Mouse (Mus musculus) hindbrain, embryonic 13.5 days (tissue): Measurements from ENCODE around the gene Crim1. TPM values are rescaled to one million over a fixed set of nuclear protein-coding genes. Genes with fewer than 3 reads are reported as not detected.

ENCODE experiments used
- ATAC-seq: fragments of 200-750 bp; cut with Nextera tagmentation; 2 replicates; pipeline ENCODE4 v1.8.0; 2017; ENCODE audit warnings: moderate TSS enrichment; ENCODE audit not compliant: low FRiP score
- H3K27ac ChIP-seq: fragments of 300-500 bp; sonication (generic); 2 replicates; pipeline ENCODE4 v1.5.1; 2015; ENCODE audit warnings: inconsistent platforms, mild to moderate bottlenecking, moderate library complexity
- H3K27me3 ChIP-seq: fragments of 300-500 bp; sonication (generic); 2 replicates; pipeline ENCODE4 v1.6.1; 2015; ENCODE audit warnings: mild to moderate bottlenecking, inconsistent platforms
- H3K36me3 ChIP-seq: fragments of 300-500 bp; sonication (generic); 2 replicates; pipeline ENCODE4 v1.6.1; 2015; ENCODE audit warnings: mild to moderate bottlenecking, inconsistent platforms
- H3K4me1 ChIP-seq: fragments of 300-500 bp; sonication (generic); replicated peaks from 2 replicates; pipeline ENCODE4 v1.6.1; 2015; ENCODE audit warnings: inconsistent platforms
- H3K4me2 ChIP-seq: fragments of 300-500 bp; sonication (generic); 2 replicates; pipeline ENCODE4 v1.6.1; 2015; ENCODE audit warnings: inconsistent platforms, mild to moderate bottlenecking, moderate library complexity
- H3K4me3 ChIP-seq: fragments of 300-500 bp; sonication (generic); 2 replicates; pipeline ENCODE4 v1.5.1; 2015; ENCODE audit warnings: mild to moderate bottlenecking, inconsistent platforms
- H3K9ac ChIP-seq: fragments of 300-500 bp; sonication (generic); 2 replicates; pipeline ENCODE4 v1.6.1; 2015; ENCODE audit warnings: mild to moderate bottlenecking, inconsistent platforms
- H3K9me3 ChIP-seq: fragments of 300-500 bp; sonication (generic); 2 replicates; pipeline ENCODE4 v1.6.1; 2016; ENCODE audit warnings: inconsistent platforms
- WGBS: fragments of 180-500 bp; shearing (Covaris S2); methylation state at CpG from one replicate; pipeline ENCODE4 v1.1.7; 2015; 5-methylcytosine and 5-hydroxymethylcytosine counted together
- polyA plus RNA-seq: library from polyadenylated mRNA; unstranded; fragments of >200 nt; fragmentation: Nextera tagmentation; extraction: Ambion mirVana; gene quantifications from 2 replicates; pipeline ENCODE4 v1.2.1, GENCODE M21; 2015

Crim1 gene
- polyA plus RNA-seq, 1 experiment from 2014 or later, result 10.4 TPM

GRCm38 (mm10) chr17:78322369-78323335, 122.6 kb downstream of the Crim1 start:
- Histone ChIP-seq H3K27ac (0 out of 2 replicates have a peak overlapping the region, but pooled peaks have one; percentile 49), H3K4me2 (no peak overlapping the region), H3K4me3 (no peak overlapping the region), H3K9ac (no peak overlapping the region), H3K4me1 (0 out of 2 replicates have a peak, but pooled peaks cover 2% of the 10 kb centered on the region), H3K36me3 (peaks cover 3% of the 10 kb centered on the region; the same call in 1 of the 2 replicates), H3K9me3 (no peaks in the 10 kb centered on the region), H3K27me3 (no peaks in the 10 kb centered on the region)
- 63% methylated on average over 18 of the region's 18 CpGs for WGBS
- no peak for ATAC-seq

GRCm38 (mm10) chr17:78325761-78326332, 125.8 kb downstream of the Crim1 start:
- no peaks in the 10 kb centered on the region for H3K27me3 ChIP-seq
- no peaks in the 10 kb centered on the region for H3K9me3 ChIP-seq
- H3K4me1 ChIP-seq, result peaks cover 6% of the 10 kb centered on the region; the same call in 1 of the 2 replicates
- no peak overlapping the region for H3K9ac ChIP-seq
- no peaks in the 10 kb centered on the region for H3K36me3 ChIP-seq
- no peak for ATAC-seq
- H3K27ac ChIP-seq, result no peak overlapping the region
- H3K4me3 ChIP-seq, result no peak overlapping the region
- H3K4me2 ChIP-seq, result no peak overlapping the region
- WGBS, result 55% methylated on average over 7 of the region's 7 CpGs

- H3K27ac ChIP-seq, result no peak overlapping the region
- no peak for ATAC-seq
- no peaks in the 10 kb centered on the region for H3K36me3 ChIP-seq
- H3K4me2 ChIP-seq, result no peak overlapping the region
- no peak overlapping the region for H3K4me3 ChIP-seq
- H3K4me1 ChIP-seq, result peaks cover 6% of the 10 kb centered on the region; the same call in 1 of the 2 replicates
- WGBS, result 91% methylated on average over 2 of the region's 2 CpGs
- no peaks in the 10 kb centered on the region for H3K27me3 ChIP-seq
- no peaks in the 10 kb centered on the region for H3K9me3 ChIP-seq
- no peak overlapping the region for H3K9ac ChIP-seq
These were observed 126.3 kb downstream of the Crim1 start for GRCm38 (mm10) chr17:78326381-78326780.

- H3K9me3 ChIP-seq, result no peaks in the 10 kb centered on the region
- H3K4me3 ChIP-seq, result no peak overlapping the region
- peaks cover 6% of the 10 kb centered on the region; the same call in 1 of the 2 replicates for H3K4me1 ChIP-seq
- no peaks in the 10 kb centered on the region for H3K27me3 ChIP-seq
- no peak overlapping the region for H3K4me2 ChIP-seq
- H3K27ac ChIP-seq, result no peak overlapping the region
- WGBS, result 81% methylated on average over 4 of the region's 4 CpGs
- ATAC-seq, result no peak
- no peak overlapping the region for H3K9ac ChIP-seq
- H3K36me3 ChIP-seq, result no peaks in the 10 kb centered on the region
These were observed 127.1 kb downstream of the Crim1 start for GRCm38 (mm10) chr17:78327187-78327586.

GRCm38 (mm10) chr17:78328287-78328686, 128.2 kb downstream of the Crim1 start:
- H3K9me3 ChIP-seq, result no peaks in the 10 kb centered on the region
- H3K4me3 ChIP-seq, result no peak overlapping the region
- H3K27ac ChIP-seq, result no peak overlapping the region
- no peaks in the 10 kb centered on the region for H3K36me3 ChIP-seq
- 38% methylated on average over 3 of the region's 3 CpGs for WGBS
- H3K9ac ChIP-seq, result no peak overlapping the region
- no peak overlapping the region for H3K4me2 ChIP-seq
- no peak for ATAC-seq
- peaks cover 6% of the 10 kb centered on the region; the same call in 1 of the 2 replicates for H3K4me1 ChIP-seq
- H3K27me3 ChIP-seq, result no peaks in the 10 kb centered on the region

- H3K4me2 ChIP-seq, result no peak overlapping the region
- no peaks in the 10 kb centered on the region for H3K9me3 ChIP-seq
- WGBS, result 80% methylated on average over 8 of the region's 8 CpGs
- H3K9ac ChIP-seq, result no peak overlapping the region
- no peaks in the 10 kb centered on the region for H3K27me3 ChIP-seq
- ATAC-seq, result no peak
- peaks cover 4% of the 10 kb centered on the region; the same call in 1 of the 2 replicates for H3K4me1 ChIP-seq
- no peak overlapping the region for H3K27ac ChIP-seq
- 0 out of 2 replicates have a peak, but pooled peaks cover 5% of the 10 kb centered on the region for H3K36me3 ChIP-seq
- H3K4me3 ChIP-seq, result no peak overlapping the region
These were observed 131.4 kb downstream of the Crim1 start for GRCm38 (mm10) chr17:78331438-78331837.

GRCm38 (mm10) chr17:78333275-78333674, 133.2 kb downstream of the Crim1 start:
- Histone ChIP-seq H3K4me2 (no peak overlapping the region), H3K9ac (no peak overlapping the region)
- ATAC-seq, result no peak

GRCm38 (mm10) chr17:78335250-78335649, 135.2 kb downstream of the Crim1 start:
- no peak for ATAC-seq
- no peaks in the 10 kb centered on the region for H3K9me3 ChIP-seq
- H3K4me1 ChIP-seq, result no peaks in the 10 kb centered on the region
- H3K9ac ChIP-seq, result no peak overlapping the region
- H3K36me3 ChIP-seq, result peaks cover 11% of the 10 kb centered on the region
- no peak overlapping the region for H3K27ac ChIP-seq
- H3K27me3 ChIP-seq, result no peaks in the 10 kb centered on the region
- WGBS, result 84% methylated on average over 8 of the region's 8 CpGs
- no peak overlapping the region for H3K4me3 ChIP-seq
- no peak overlapping the region for H3K4me2 ChIP-seq

More at GRCm38 (mm10) chr17:78333275-78333674, 133.2 kb downstream of the Crim1 start:
- WGBS, result 92% methylated on average over 10 of the region's 10 CpGs
- Histone ChIP-seq H3K4me3 (no peak overlapping the region), H3K36me3 (peaks cover 11% of the 10 kb centered on the region), H3K27ac (no peak overlapping the region), H3K4me1 (peaks cover 2% of the 10 kb centered on the region; the same call in 1 of the 2 replicates), H3K27me3 (no peaks in the 10 kb centered on the region), H3K9me3 (no peaks in the 10 kb centered on the region)

- no peak for ATAC-seq
- H3K9ac ChIP-seq, result no peak overlapping the region
- H3K4me3 ChIP-seq, result no peak overlapping the region
- H3K27me3 ChIP-seq, result no peaks in the 10 kb centered on the region
- no peak overlapping the region for H3K27ac ChIP-seq
- no peaks in the 10 kb centered on the region for H3K4me1 ChIP-seq
- peaks cover 15% of the 10 kb centered on the region for H3K36me3 ChIP-seq
- H3K9me3 ChIP-seq, result no peaks in the 10 kb centered on the region
- WGBS, result 92% methylated on average over 3 of the region's 3 CpGs
- no peak overlapping the region for H3K4me2 ChIP-seq
These were observed 143.6 kb downstream of the Crim1 start for GRCm38 (mm10) chr17:78343688-78344087.

- Histone ChIP-seq H3K27me3 (no peaks in the 10 kb centered on the region), H3K27ac (no peak overlapping the region), H3K9me3 (no peaks in the 10 kb centered on the region), H3K4me3 (no peak overlapping the region), H3K9ac (no peak overlapping the region), H3K36me3 (peaks cover 19% of the 10 kb centered on the region), H3K4me1 (peaks cover 7% of the 10 kb centered on the region; the same call in 1 of the 2 replicates), H3K4me2 (no peak overlapping the region)
- ATAC-seq, result no peak
- 94% methylated on average over 17 of the region's 17 CpGs for WGBS
These were observed 147.2 kb downstream of the Crim1 start for GRCm38 (mm10) chr17:78347111-78347801.

GRCm38 (mm10) chr17:78351676-78352499, 151.8 kb downstream of the Crim1 start:
- Histone ChIP-seq H3K27ac (no peak overlapping the region), H3K4me3 (no peak overlapping the region), H3K36me3 (peaks cover 17% of the 10 kb centered on the region), H3K9me3 (no peaks in the 10 kb centered on the region), H3K9ac (no peak overlapping the region), H3K4me1 (peaks cover 40% of the 10 kb centered on the region), H3K4me2 (no peak overlapping the region), H3K27me3 (no peaks in the 10 kb centered on the region)
- ATAC-seq, result no peak
- WGBS, result 85% methylated on average over 12 of the region's 12 CpGs
